ENCODE assay signal across 21 mouse cellular contexts in genomic region chr8:111188594-111189211, GRCm38 (mm10).
DNase-seq lines count a peak whose midpoint lies in the region; ATAC-seq and TF ChIP-seq lines count a peak whose summit lies in the region.
"Had no signal": no experiment of that assay in that cellular context is flagged by ENCODE, and none has a peak within 500 bp of the region (broad histone marks: within the 10 kb centered on the region; RNA-seq: fewer than 3 reads in every experiment).

No protein-coding gene starts in this region.

- no peak overlapping the region for H3K4me2 ChIP-seq in kidney, embryonic 14.5 days (replicated peaks; ENCODE audit: low read depth, low read length)
- H3K4me2 ChIP-seq in hindbrain, embryonic 11.5 days (replicated peaks; ENCODE audit: low read depth, low read length): no peak overlapping the region
- H3K4me2 ChIP-seq: forebrain, embryonic 12.5 days; heart, embryonic 15.5 days; neural tube, embryonic 13.5 days had no signal

- CTCF ChIA-PET in Patski (lab: Charles Lee): interaction anchor here (0.8 to 1.6 kb wide), 6 partner anchors 8 to 59 kb away, joined by 3 to 5 read pairs (median 4); no protein-coding TSS in a partner anchor

- ATAC-seq in kidney, embryonic 14.5 days (ENCODE audit: low FRiP score, low TSS enrichment): no peak
- ATAC-seq in Patski: peak; percentile 33
- peak; percentile 91 for ATAC-seq in megakaryocyte progenitor cell, adult 5-6 weeks (replicated peaks; ENCODE audit: poor library complexity)
- no peak for ATAC-seq in hindbrain, embryonic 11.5 days (ENCODE audit: low FRiP score)

- H3K9ac ChIP-seq in kidney, embryonic 14.5 days (ENCODE audit: low read depth, low read length): no peak overlapping the region
- H3K9ac ChIP-seq in hindbrain, embryonic 11.5 days (ENCODE audit: low read depth, low read length): no peak overlapping the region
- H3K9ac ChIP-seq: forebrain, embryonic 12.5 days; heart, embryonic 15.5 days; liver, embryonic 14.5 days; neural tube, embryonic 13.5 days had no signal

- H3K4me3 ChIP-seq in kidney, embryonic 14.5 days (ENCODE audit: low read length): no peak overlapping the region
- no peak overlapping the region for H3K4me3 ChIP-seq in hindbrain, embryonic 11.5 days (ENCODE audit: low read depth, low read length)
- no peak overlapping the region for H3K4me3 ChIP-seq in limb, embryonic 10.5 days
- H3K4me3 ChIP-seq: forebrain, embryonic 12.5 days; heart, embryonic 15.5 days; layer of hippocampus, adult 2 months; neural tube, embryonic 13.5 days had no signal

- peak; percentile 37 for DNase-seq in kidney, adult 11 months
- peak; percentile 34 for DNase-seq in Patski (ENCODE audit: low read depth, low spot score)
- DNase-seq in kidney, adult 9 months: peak; percentile 73
- DNase-seq in hindbrain, embryonic 11.5 days (ENCODE audit: low spot score): no peak
- no peak for DNase-seq in right cerebral cortex, adult 2 months (ENCODE audit: low spot score in 2 of 2)
- DNase-seq in limb, embryonic 10.5 days (ENCODE audit: low spot score): no peak
- DNase-seq: cerebellum, adult 18-20 months; cerebellum, postnatal 36 days; heart, adult 18-20 months; heart, postnatal 4 days; midbrain, embryonic 14.5 days; right cerebral cortex, adult 18-20 months; thymus, postnatal 25 days had no signal

- in situ Hi-C loops in Patski (cut with MboI; ENCODE audit: low pct_unique_long_range_greater_than_20kb): no loop called here

- H3K9me3 ChIP-seq in kidney, embryonic 14.5 days (ENCODE audit: control insufficient read depth, low read length): no peaks in the 10 kb centered on the region
- H3K9me3 ChIP-seq in hindbrain, embryonic 11.5 days (ENCODE audit: control insufficient read depth, low read length): no peaks in the 10 kb centered on the region
- H3K9me3 ChIP-seq in limb, embryonic 10.5 days (replicated peaks): no peaks in the 10 kb centered on the region
- H3K9me3 ChIP-seq: forebrain, embryonic 12.5 days; G1E; heart, embryonic 15.5 days; neural tube, embryonic 13.5 days had no signal

- H3K4me1 ChIP-seq in kidney, embryonic 14.5 days (ENCODE audit: control insufficient read depth, insufficient read depth, low read length): no peaks in the 10 kb centered on the region
- H3K4me1 ChIP-seq in hindbrain, embryonic 11.5 days (replicated peaks; ENCODE audit: control insufficient read depth, insufficient read depth, low read length): no peaks in the 10 kb centered on the region
- H3K4me1 ChIP-seq in limb, embryonic 10.5 days: no peaks in the 10 kb centered on the region
- H3K4me1 ChIP-seq: forebrain, embryonic 12.5 days; neural tube, embryonic 13.5 days had no signal

- POLR2A ChIA-PET in Patski (lab: Charles Lee): no interaction called here

- H3K27me3 ChIP-seq in kidney, embryonic 14.5 days (ENCODE audit: control insufficient read depth, insufficient read depth, low read length): no peaks in the 10 kb centered on the region
- H3K27me3 ChIP-seq in Patski: no peaks in the 10 kb centered on the region
- H3K27me3 ChIP-seq in hindbrain, embryonic 11.5 days (ENCODE audit: control insufficient read depth, insufficient read depth, low read length): no peaks in the 10 kb centered on the region
- H3K27me3 ChIP-seq in limb, embryonic 10.5 days (ENCODE audit: low read depth, poor library complexity, severe bottlenecking): no peaks in the 10 kb centered on the region
- H3K27me3 ChIP-seq: forebrain, embryonic 12.5 days; heart, embryonic 15.5 days; neural tube, embryonic 13.5 days had no signal

- no peak for TF ChIP-seq CTCF in Patski (IDR thresholded peaks at IDR 0.05)

- H3K27ac ChIP-seq in kidney, embryonic 14.5 days (ENCODE audit: low read depth, low read length): no peak overlapping the region
- H3K27ac ChIP-seq in hindbrain, embryonic 11.5 days (ENCODE audit: low read depth, low read length): no peak overlapping the region
- no peak overlapping the region for H3K27ac ChIP-seq in limb, embryonic 10.5 days
- H3K27ac ChIP-seq: forebrain, embryonic 12.5 days; heart, embryonic 15.5 days; layer of hippocampus, adult 2 months; liver, embryonic 14.5 days; neural tube, embryonic 13.5 days had no signal

- WGBS in kidney, embryonic 14.5 days: 70% methylated on average over 6 of the region's 6 CpGs
- WGBS in hindbrain, embryonic 11.5 days: 84% methylated on average over 6 of the region's 6 CpGs
- 92% methylated on average over 6 of the region's 6 CpGs for WGBS in limb, embryonic 10.5 days

- peaks cover 47% of the 10 kb centered on the region for H3K36me3 ChIP-seq in kidney, embryonic 14.5 days (ENCODE audit: control insufficient read depth, insufficient read depth, low read length)
- H3K36me3 ChIP-seq in hindbrain, embryonic 11.5 days (ENCODE audit: control insufficient read depth, insufficient read depth, low read length): 0 out of 2 replicates have a peak, but pooled peaks cover 2% of the 10 kb centered on the region
- H3K36me3 ChIP-seq in limb, embryonic 10.5 days: peaks cover 84% of the 10 kb centered on the region

Comparison
In these comparisons a context has a peak if more than half of its experiments do, and no peak if none do; other contexts are left out.
1. DNase-seq: peak in kidney, adult 11 months (single experiment), Patski (single experiment) and kidney, adult 9 months (single experiment); none in hindbrain, embryonic 11.5 days (single experiment), right cerebral cortex, adult 2 months (0 of 2) and limb, embryonic 10.5 days (single experiment).
2. ATAC-seq: peak in Patski (single experiment) and megakaryocyte progenitor cell, adult 5-6 weeks (single experiment); none in kidney, embryonic 14.5 days (single experiment) and hindbrain, embryonic 11.5 days (single experiment).